Mouse (Mus musculus): ENCODE measurements around the gene Ccdc141.

GRCm38 (mm10) chr2:77201900-77202299 lies 31.5 kb upstream of the Ccdc141 start:
- TF ChIP-seq POLR2A (IDR thresholded peaks at IDR 0.05; ENCODE audit: extremely low read depth, insufficient read depth, low read length), result no peak
- TF ChIP-seq CTCF (IDR thresholded peaks at IDR 0.05; ENCODE audit: extremely low read depth, insufficient read depth, low read length), result no peak

Data from cortical plate, adult 2 months (tissue).